Mouse (Mus musculus) lung, postnatal 0 days (tissue): ENCODE measurements around the gene Gm10322. TPM values are rescaled to one million over a fixed set of nuclear protein-coding genes. Genes with fewer than 3 reads are reported as not detected.

Experiments
- ATAC-seq: fragments of 200-750 bp; cut with Nextera tagmentation; 2 replicates; pipeline ENCODE4 v1.8.0; 2017; ENCODE audit warnings: moderate library complexity
- DNase-seq: peaks from one replicate; pipeline ENCODE4 v3.0.0-alpha.2; 2016; ENCODE audit warnings: low spot score
- H3K27ac ChIP-seq: fragments of 300-500 bp; sonication (generic); 2 replicates; pipeline ENCODE4 v1.5.1; 2014; ENCODE audit warnings: antibody characterized with exemption, mild to moderate bottlenecking, low read length, mixed read lengths
- H3K27me3 ChIP-seq: fragments of 300-500 bp; sonication (generic); replicated peaks from 2 replicates; pipeline ENCODE4 v1.6.1; 2014; ENCODE audit warnings: low read length, mixed read lengths; ENCODE audit not compliant: insufficient read depth
- H3K36me3 ChIP-seq: fragments of 300-500 bp; sonication (generic); 2 replicates; pipeline ENCODE4 v1.6.1; 2014; ENCODE audit warnings: low read length, mixed read lengths; ENCODE audit not compliant: insufficient read depth
- H3K4me1 ChIP-seq: fragments of 300-500 bp; sonication (generic); 2 replicates; pipeline ENCODE4 v1.6.1; 2014; ENCODE audit warnings: antibody characterized with exemption, low read depth, low read length, mixed read lengths; ENCODE audit not compliant: insufficient read depth
- H3K4me2 ChIP-seq: fragments of 300-500 bp; sonication (generic); replicated peaks from 2 replicates; pipeline ENCODE4 v1.6.1; 2014; ENCODE audit warnings: low read depth, mild to moderate bottlenecking, low read length, moderate library complexity, mixed read lengths
- H3K4me3 ChIP-seq: fragments of 300-500 bp; sonication (generic); 2 replicates; pipeline ENCODE4 v1.5.1; 2014; ENCODE audit warnings: low read depth, low read length
- H3K9ac ChIP-seq: fragments of 300-500 bp; sonication (generic); replicated peaks from 2 replicates; pipeline ENCODE4 v1.6.1; 2014; ENCODE audit warnings: low read depth, mild to moderate bottlenecking
- H3K9me3 ChIP-seq: fragments of 300-500 bp; sonication (generic); 2 replicates; pipeline ENCODE4 v1.6.1; 2016; ENCODE audit warnings: low read length, mixed read lengths
- CTCF ChIP-seq: IDR thresholded peaks from 2 replicates; pipeline ENCODE4 v1.5.1; 2016; ENCODE audit warnings: antibody characterized with exemption, mild to moderate bottlenecking
- EP300 ChIP-seq: IDR thresholded peaks from 2 replicates; pipeline ENCODE4 v1.6.1; 2016; ENCODE audit warnings: antibody characterized with exemption, mild to moderate bottlenecking, control low read depth
- WGBS: fragments of 180-500 bp; shearing (Covaris S2); extraction: QIAGEN DNeasy Blood & Tissue Kit; methylation state at CpG from one replicate; pipeline ENCODE4 v1.1.7; 2014; 5-methylcytosine and 5-hydroxymethylcytosine counted together
- polyA plus RNA-seq: library from polyadenylated mRNA; unstranded; fragments of >200 nt; fragmentation: Nextera tagmentation; extraction: Ambion mirVana; gene quantifications from 2 replicates; pipeline ENCODE4 v1.2.1, GENCODE M21; 2015

Gene Gm10322
- polyA plus RNA-seq, 1 experiment from 2014 or later = not detected

DNA sequence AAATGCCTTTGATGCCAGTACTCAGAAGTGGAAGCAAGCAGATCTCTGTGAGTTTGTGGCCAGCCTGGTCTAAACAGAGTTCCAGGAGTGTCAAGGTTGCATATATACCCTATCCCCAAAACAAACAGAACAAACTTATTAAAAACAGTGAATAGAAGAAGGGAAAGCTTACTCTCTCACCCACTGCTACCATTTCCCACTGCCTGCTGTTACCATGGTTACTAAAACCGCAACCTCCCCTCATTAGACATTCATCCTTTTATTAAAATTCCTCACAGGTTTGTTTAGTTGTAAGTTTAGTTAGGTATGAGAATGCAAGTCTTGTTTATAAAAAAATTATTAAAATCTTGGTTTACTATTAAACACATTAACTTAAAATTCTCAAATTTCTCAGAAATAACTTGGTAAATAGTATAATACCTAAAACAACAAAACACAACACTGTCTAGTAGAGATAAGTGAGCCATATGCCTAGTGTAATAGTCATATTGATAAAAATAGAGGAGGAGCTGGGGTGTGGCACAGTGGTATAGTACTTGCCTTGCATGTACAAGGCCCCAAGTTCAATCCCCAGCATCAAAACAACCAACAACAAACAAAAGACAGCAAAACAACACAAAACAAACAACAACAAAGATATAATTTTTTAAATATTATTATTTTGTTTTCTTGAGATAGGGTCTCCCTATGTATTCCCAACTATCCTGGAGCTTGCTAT lies 33.9 kb upstream of the Gm10322 start:
- 94% methylated on average over 1 of the region's 1 CpGs for WGBS
- no peak for TF ChIP-seq EP300
- Histone ChIP-seq H3K9me3 (no peaks in the 10 kb centered on the region), H3K4me1 (peaks cover 13% of the 10 kb centered on the region; the same call in 1 of the 2 replicates), H3K4me3 (no peak overlapping the region), H3K9ac (no peak overlapping the region), H3K27ac (no peak overlapping the region), H3K4me2 (no peak overlapping the region), H3K27me3 (no peaks in the 10 kb centered on the region), H3K36me3 (no peaks in the 10 kb centered on the region)
- ATAC-seq (no peak), DNase-seq (no peak)

DNA sequence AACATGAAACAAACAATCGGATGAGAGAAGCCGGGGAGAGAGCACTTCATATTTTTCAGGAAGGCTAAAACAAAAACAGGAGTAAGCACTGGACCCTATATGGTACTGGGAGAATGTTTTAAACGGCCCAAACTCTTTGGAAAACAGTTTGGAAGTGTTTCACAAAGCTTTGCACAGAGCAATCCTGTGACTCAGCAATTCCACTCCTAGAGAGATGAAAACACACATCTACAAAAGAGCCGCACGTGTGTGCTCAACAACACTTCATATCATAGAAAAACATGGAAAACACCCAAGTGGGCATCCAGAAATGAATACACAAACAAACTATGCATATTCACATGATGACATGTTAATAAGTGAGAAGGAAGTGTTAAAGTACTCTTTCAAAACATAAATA lies 30.2 kb upstream of the Gm10322 start:
- no peak overlapping the region for H3K4me2 ChIP-seq
- DNase-seq = peak; percentile 66
- H3K4me3 ChIP-seq = no peak overlapping the region
- no peaks in the 10 kb centered on the region for H3K27me3 ChIP-seq
- TF ChIP-seq CTCF (no peak), EP300 (no peak)
- ATAC-seq = peak; percentile 52
- no peak overlapping the region for H3K27ac ChIP-seq
- no peaks in the 10 kb centered on the region for H3K4me1 ChIP-seq
- 66% methylated on average over 5 of the region's 5 CpGs for WGBS
- no peaks in the 10 kb centered on the region for H3K9me3 ChIP-seq
- no peak overlapping the region for H3K9ac ChIP-seq
- H3K36me3 ChIP-seq = no peaks in the 10 kb centered on the region

DNA sequence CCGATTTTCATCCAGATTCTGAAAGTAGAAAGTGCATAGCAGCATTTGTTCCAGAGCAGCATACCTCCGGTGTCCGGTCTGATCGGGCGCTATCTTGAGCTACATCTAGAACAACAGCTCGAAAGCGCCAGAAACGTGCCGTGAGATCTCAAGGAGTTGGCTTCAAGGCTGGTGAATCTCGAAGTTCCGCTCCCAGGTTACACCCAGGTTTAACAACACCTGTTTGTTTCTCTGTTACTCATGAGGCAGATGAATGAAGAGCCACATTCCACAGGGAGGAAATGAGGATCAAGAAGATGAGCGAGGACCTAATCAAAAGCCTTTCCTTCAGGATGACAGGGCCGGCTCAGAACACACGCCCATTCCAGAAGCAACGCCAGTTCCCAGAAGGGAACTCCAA lies 29.0 kb upstream of the Gm10322 start:
- Histone ChIP-seq H3K9ac (no peak overlapping the region), H3K27me3 (no peaks in the 10 kb centered on the region), H3K4me1 (no peaks in the 10 kb centered on the region), H3K36me3 (no peaks in the 10 kb centered on the region), H3K27ac (no peak overlapping the region), H3K4me2 (no peak overlapping the region), H3K4me3 (no peak overlapping the region), H3K9me3 (no peaks in the 10 kb centered on the region)
- TF ChIP-seq CTCF = no peak
- no peak for TF ChIP-seq EP300
- DNase-seq (no peak), ATAC-seq (no peak)
- WGBS = 82% methylated on average over 15 of the region's 15 CpGs

DNA sequence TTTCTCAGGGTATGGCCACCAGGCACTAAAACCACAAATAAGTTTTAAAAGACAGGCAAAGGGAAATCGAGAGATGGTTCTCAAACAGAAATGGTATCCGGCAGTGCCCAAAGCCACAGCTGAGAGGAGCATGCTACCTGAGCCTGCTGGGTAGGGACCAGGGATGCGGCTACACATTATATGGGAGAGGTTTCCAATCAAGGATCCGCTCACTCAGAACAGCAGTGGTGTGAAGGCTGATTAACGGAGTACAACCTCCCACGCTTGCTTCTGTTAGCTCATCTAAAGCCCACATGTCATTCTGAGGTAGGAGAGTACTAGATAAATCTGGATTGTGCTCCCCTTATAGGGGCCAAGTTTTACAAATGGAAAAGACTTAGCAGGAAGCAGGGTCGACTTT lies 27.7 kb upstream of the Gm10322 start:
- Histone ChIP-seq H3K27me3 (no peaks in the 10 kb centered on the region), H3K4me3 (no peak overlapping the region), H3K4me2 (no peak overlapping the region), H3K9me3 (no peaks in the 10 kb centered on the region), H3K27ac (no peak overlapping the region), H3K4me1 (no peaks in the 10 kb centered on the region), H3K9ac (no peak overlapping the region), H3K36me3 (no peaks in the 10 kb centered on the region)
- no peak for DNase-seq
- WGBS = 87% methylated on average over 7 of the region's 7 CpGs
- TF ChIP-seq EP300 = no peak
- no peak for TF ChIP-seq CTCF
- no peak for ATAC-seq

DNA sequence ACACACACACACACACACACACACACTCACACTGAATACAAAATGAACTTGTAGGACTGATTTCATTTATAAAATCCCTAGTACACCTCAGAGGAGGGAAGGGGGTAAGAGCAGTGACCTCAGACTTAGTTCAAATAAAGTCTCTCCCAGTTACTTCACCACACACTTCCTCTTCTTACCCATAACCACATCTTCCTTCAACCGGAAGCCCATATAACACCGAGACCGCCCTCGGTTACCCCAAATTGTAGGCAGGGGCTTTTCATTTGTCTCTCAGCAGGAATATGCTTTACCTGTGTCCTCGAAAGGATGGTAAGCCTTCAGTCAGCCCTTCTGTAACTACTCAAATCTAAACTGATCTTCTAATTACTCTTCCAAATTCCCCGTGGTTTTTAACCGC lies 26.4 kb upstream of the Gm10322 start:
- TF ChIP-seq CTCF (no peak), EP300 (no peak)
- H3K4me2 ChIP-seq = peak overlapping the region; percentile 38; the same call in 1 of the 2 replicates
- no peaks in the 10 kb centered on the region for H3K4me1 ChIP-seq
- H3K36me3 ChIP-seq = no peaks in the 10 kb centered on the region
- DNase-seq = peak; percentile 44
- H3K4me3 ChIP-seq = no peak overlapping the region; the same call in 1 of the 2 replicates
- 68% methylated on average over 7 of the region's 7 CpGs for WGBS
- no peaks in the 10 kb centered on the region for H3K27me3 ChIP-seq
- no peak overlapping the region for H3K27ac ChIP-seq
- no peak for ATAC-seq
- H3K9me3 ChIP-seq = no peaks in the 10 kb centered on the region
- H3K9ac ChIP-seq = no peak overlapping the region

DNA sequence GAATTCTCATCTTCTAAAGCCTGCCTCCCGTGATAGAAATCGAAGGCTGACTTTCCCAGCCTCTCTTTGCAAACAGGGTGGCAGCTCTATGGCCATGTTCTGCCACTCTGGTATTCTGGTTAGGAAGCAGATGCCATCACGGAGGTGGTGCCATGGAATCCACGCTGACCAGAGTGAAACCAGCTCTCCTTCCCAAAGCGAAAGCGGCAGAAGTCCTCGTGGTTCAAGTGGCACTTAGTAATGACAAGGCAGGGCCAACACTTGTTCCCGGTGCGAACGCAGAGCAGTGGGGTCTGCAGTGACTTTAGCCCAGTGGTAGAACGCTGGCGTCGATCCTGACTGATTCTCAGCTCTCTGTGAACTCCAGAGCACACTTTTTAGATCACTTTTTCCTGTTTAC lies 26.0 kb upstream of the Gm10322 start:
- DNase-seq (peak; percentile 74), ATAC-seq (peak; percentile 83)
- WGBS = 48% methylated on average over 13 of the region's 13 CpGs
- TF ChIP-seq CTCF = no peak
- no peak for TF ChIP-seq EP300
- no peak overlapping the region for H3K27ac ChIP-seq
- no peak overlapping the region; the same call in 1 of the 2 replicates for H3K4me3 ChIP-seq
- H3K9me3 ChIP-seq = no peaks in the 10 kb centered on the region
- no peaks in the 10 kb centered on the region for H3K36me3 ChIP-seq
- H3K9ac ChIP-seq = no peak overlapping the region
- no peaks in the 10 kb centered on the region for H3K27me3 ChIP-seq
- no peaks in the 10 kb centered on the region for H3K4me1 ChIP-seq
- H3K4me2 ChIP-seq = peak overlapping the region; percentile 38
